Mouse (Mus musculus): ENCODE results near the gene 1700028P14Rik. TPM values are rescaled to one million over a fixed set of nuclear protein-coding genes. Genes with fewer than 3 reads are reported as not detected.
A peak's percentile ranks its signal among the peaks of the same experiment; 100 is the strongest.

Gene 1700028P14Rik
- polyA plus RNA-seq, 1 experiment = 0.16 TPM

GRCm38 (mm10) chr19:23520629-23521028 is 132.0 kb downstream of the 1700028P14Rik start:
- DNase-seq = no peak
- Histone ChIP-seq H3K27me3 (ENCODE audit: control insufficient read depth, insufficient read depth, low read length) (no peaks in the 10 kb centered on the region), H3K4me1 (replicated peaks; ENCODE audit: control insufficient read depth, insufficient read depth, low read length) (no peaks in the 10 kb centered on the region), H3K4me3 (ENCODE audit: control insufficient read depth, insufficient read depth, low read length) (no peak overlapping the region), H3K27ac (ENCODE audit: control insufficient read depth, insufficient read depth, low read length) (no peak overlapping the region), H3K36me3 (ENCODE audit: control insufficient read depth, insufficient read depth, low read length) (no peaks in the 10 kb centered on the region)
- WGBS = 36% methylated on average over 5 of the region's 5 CpGs
- TF ChIP-seq POLR2A (IDR thresholded peaks at IDR 0.05; ENCODE audit: control insufficient read depth, extremely low read depth, insufficient read depth, low read length, poor library complexity) (no peak), CTCF (IDR thresholded peaks at IDR 0.05; ENCODE audit: borderline replicate concordance, control insufficient read depth, extremely low read depth, insufficient read depth, low read length, poor library complexity) (no peak)

- Histone ChIP-seq H3K4me1 (replicated peaks; ENCODE audit: control insufficient read depth, insufficient read depth, low read length) (no peaks in the 10 kb centered on the region), H3K27me3 (ENCODE audit: control insufficient read depth, insufficient read depth, low read length) (no peaks in the 10 kb centered on the region), H3K36me3 (ENCODE audit: control insufficient read depth, insufficient read depth, low read length) (no peaks in the 10 kb centered on the region), H3K27ac (ENCODE audit: control insufficient read depth, insufficient read depth, low read length) (no peak overlapping the region), H3K4me3 (ENCODE audit: control insufficient read depth, insufficient read depth, low read length) (no peak overlapping the region)
- 95% methylated on average over 5 of the region's 5 CpGs for WGBS
- TF ChIP-seq CTCF (IDR thresholded peaks at IDR 0.05; ENCODE audit: borderline replicate concordance, control insufficient read depth, extremely low read depth, insufficient read depth, low read length, poor library complexity) = no peak
- TF ChIP-seq POLR2A (IDR thresholded peaks at IDR 0.05; ENCODE audit: control insufficient read depth, extremely low read depth, insufficient read depth, low read length, poor library complexity) = no peak
- DNase-seq = no peak
These were observed 134.1 kb downstream of the 1700028P14Rik start for GRCm38 (mm10) chr19:23518477-23518876.

- 59% methylated on average over 2 of the region's 2 CpGs for WGBS
- peak; percentile 8 for DNase-seq
- Histone ChIP-seq H3K4me1 (replicated peaks; ENCODE audit: control insufficient read depth, insufficient read depth, low read length) (no peaks in the 10 kb centered on the region), H3K36me3 (ENCODE audit: control insufficient read depth, insufficient read depth, low read length) (no peaks in the 10 kb centered on the region), H3K27me3 (ENCODE audit: control insufficient read depth, insufficient read depth, low read length) (no peaks in the 10 kb centered on the region), H3K4me3 (ENCODE audit: control insufficient read depth, insufficient read depth, low read length) (no peak overlapping the region), H3K27ac (ENCODE audit: control insufficient read depth, insufficient read depth, low read length) (no peak overlapping the region)
- TF ChIP-seq CTCF (IDR thresholded peaks at IDR 0.05; ENCODE audit: borderline replicate concordance, control insufficient read depth, extremely low read depth, insufficient read depth, low read length, poor library complexity) (no peak), POLR2A (IDR thresholded peaks at IDR 0.05; ENCODE audit: control insufficient read depth, extremely low read depth, insufficient read depth, low read length, poor library complexity) (no peak)
These were observed 141.3 kb downstream of the 1700028P14Rik start for GRCm38 (mm10) chr19:23511303-23511702.

Other genes with a start within 250 kb of the 1700028P14Rik start
- gene Mamdc2, start 204.4 kb downstream of the 1700028P14Rik start, polyA plus RNA-seq (2012; rRNA removed) = 0.20 and 0.32 TPM in 2 replicates
- 4.8 and 5.0 TPM in 2 replicates for gene Ptar1, start 34.6 kb upstream of the 1700028P14Rik start, polyA plus RNA-seq (2012; rRNA removed)
- 3.6 and 4.3 TPM in 2 replicates for gene Apba1, start 106.1 kb upstream of the 1700028P14Rik start, polyA plus RNA-seq (2012; rRNA removed)

All from thymus, adult 2 months (tissue).